Mouse (Mus musculus): ENCODE results near the gene Hcfc2. TPM values are rescaled to one million over a fixed set of nuclear protein-coding genes. Genes with fewer than 3 reads are reported as not detected.

Gene Hcfc2
- polyA plus RNA-seq, 1 experiment from 2014 or later: 24.5 TPM

- TF ChIP-seq CTCF (IDR thresholded peaks at IDR 0.05; ENCODE audit: low read depth): no peak
- Histone ChIP-seq H3K36me3 (ENCODE audit: insufficient read depth, low read length) (no peaks in the 10 kb centered on the region), H3K27me3 (ENCODE audit: insufficient read depth, low read length) (no peaks in the 10 kb centered on the region), H3K9ac (ENCODE audit: low read depth, low read length) (no peak overlapping the region), H3K4me1 (replicated peaks; ENCODE audit: insufficient read depth, low read length) (no peaks in the 10 kb centered on the region), H3K27ac (no peak overlapping the region), H3K4me2 (ENCODE audit: low read length) (no peak overlapping the region), H3K9me3 (replicated peaks; ENCODE audit: low read length) (no peaks in the 10 kb centered on the region), H3K4me3 (replicated peaks; ENCODE audit: low read depth, low read length) (no peak overlapping the region)
- ATAC-seq (replicated peaks; ENCODE audit: low FRiP score, low read depth) (no peak), DNase-seq (ENCODE audit: low spot score) (peak; percentile 61)
- WGBS: 78% methylated on average over 3 of the region's 3 CpGs
Measured at GRCm38 (mm10) chr10:82697305-82697898, 1.4 kb downstream of the Hcfc2 start.

GRCm38 (mm10) chr10:82698712-82699261 lies 2.8 kb downstream of the Hcfc2 start:
- H3K4me1 ChIP-seq (replicated peaks; ENCODE audit: insufficient read depth, low read length): no peaks in the 10 kb centered on the region
- 0 out of 2 replicates have a peak overlapping the region, but pooled peaks have one; percentile 27 for H3K27ac ChIP-seq
- no peaks in the 10 kb centered on the region for H3K9me3 ChIP-seq (replicated peaks; ENCODE audit: low read length)
- 1% methylated on average over 41 of the region's 42 CpGs for WGBS
- peak overlapping the region; percentile 93 for H3K4me3 ChIP-seq (replicated peaks; ENCODE audit: low read depth, low read length)
- no peaks in the 10 kb centered on the region for H3K27me3 ChIP-seq (ENCODE audit: insufficient read depth, low read length)
- DNase-seq (ENCODE audit: low spot score): peak; percentile 89
- H3K4me2 ChIP-seq (ENCODE audit: low read length): peak overlapping the region; percentile 77
- H3K36me3 ChIP-seq (ENCODE audit: insufficient read depth, low read length): no peaks in the 10 kb centered on the region
- no peak; the same call in 1 of the 2 replicates for TF ChIP-seq CTCF (IDR thresholded peaks at IDR 0.05; ENCODE audit: low read depth)
- peak; percentile 95 for ATAC-seq (replicated peaks; ENCODE audit: low FRiP score, low read depth)
- peak overlapping the region; percentile 74 for H3K9ac ChIP-seq (ENCODE audit: low read depth, low read length)

- DNase-seq (ENCODE audit: low spot score): peak; percentile 32
- Histone ChIP-seq H3K9ac (ENCODE audit: low read depth, low read length) (peak overlapping the region; percentile 74), H3K4me3 (replicated peaks; ENCODE audit: low read depth, low read length) (peak overlapping the region; percentile 93), H3K4me1 (replicated peaks; ENCODE audit: insufficient read depth, low read length) (no peaks in the 10 kb centered on the region), H3K27ac (0 out of 2 replicates have a peak overlapping the region, but pooled peaks have one; percentile 27), H3K9me3 (replicated peaks; ENCODE audit: low read length) (no peaks in the 10 kb centered on the region), H3K27me3 (ENCODE audit: insufficient read depth, low read length) (no peaks in the 10 kb centered on the region), H3K4me2 (ENCODE audit: low read length) (peak overlapping the region; percentile 77), H3K36me3 (ENCODE audit: insufficient read depth, low read length) (no peaks in the 10 kb centered on the region)
- under 1% methylated on average over 59 of the region's 59 CpGs for WGBS
- 0 out of 2 replicates have a peak, but pooled peaks have one; percentile 14 for TF ChIP-seq CTCF (IDR thresholded peaks at IDR 0.05; ENCODE audit: low read depth)
- peak; percentile 68 for ATAC-seq (replicated peaks; ENCODE audit: low FRiP score, low read depth)
Measured at GRCm38 (mm10) chr10:82699296-82699941, 3.5 kb downstream of the Hcfc2 start.

GRCm38 (mm10) chr10:82741354-82741753 lies 45.4 kb downstream of the Hcfc2 start:
- TF ChIP-seq CTCF (IDR thresholded peaks at IDR 0.05; ENCODE audit: low read depth): no peak
- Histone ChIP-seq H3K4me3 (replicated peaks; ENCODE audit: low read depth, low read length) (no peak overlapping the region), H3K27me3 (ENCODE audit: insufficient read depth, low read length) (no peaks in the 10 kb centered on the region), H3K27ac (no peak overlapping the region), H3K4me2 (ENCODE audit: low read length) (no peak overlapping the region), H3K9ac (ENCODE audit: low read depth, low read length) (no peak overlapping the region), H3K4me1 (replicated peaks; ENCODE audit: insufficient read depth, low read length) (no peaks in the 10 kb centered on the region), H3K9me3 (replicated peaks; ENCODE audit: low read length) (no peaks in the 10 kb centered on the region), H3K36me3 (ENCODE audit: insufficient read depth, low read length) (peaks cover 17% of the 10 kb centered on the region)
- 88% methylated on average over 8 of the region's 8 CpGs for WGBS
- ATAC-seq (replicated peaks; ENCODE audit: low FRiP score, low read depth) (no peak), DNase-seq (ENCODE audit: low spot score) (no peak)

- Histone ChIP-seq H3K9ac (ENCODE audit: low read depth, low read length) (no peak overlapping the region), H3K4me3 (replicated peaks; ENCODE audit: low read depth, low read length) (no peak overlapping the region), H3K4me1 (replicated peaks; ENCODE audit: insufficient read depth, low read length) (no peaks in the 10 kb centered on the region), H3K4me2 (ENCODE audit: low read length) (no peak overlapping the region), H3K27ac (no peak overlapping the region), H3K27me3 (ENCODE audit: insufficient read depth, low read length) (no peaks in the 10 kb centered on the region), H3K9me3 (replicated peaks; ENCODE audit: low read length) (no peaks in the 10 kb centered on the region), H3K36me3 (ENCODE audit: insufficient read depth, low read length) (peaks cover 20% of the 10 kb centered on the region)
- WGBS: 87% methylated on average over 4 of the region's 4 CpGs
- TF ChIP-seq CTCF (IDR thresholded peaks at IDR 0.05; ENCODE audit: low read depth): no peak
- DNase-seq (ENCODE audit: low spot score): no peak
- ATAC-seq (replicated peaks; ENCODE audit: low FRiP score, low read depth): no peak
Measured at GRCm38 (mm10) chr10:82741876-82742275, 45.9 kb downstream of the Hcfc2 start.

GRCm38 (mm10) chr10:82742578-82742977 lies 46.6 kb downstream of the Hcfc2 start:
- Histone ChIP-seq H3K36me3 (ENCODE audit: insufficient read depth, low read length) (peaks cover 25% of the 10 kb centered on the region), H3K9ac (ENCODE audit: low read depth, low read length) (no peak overlapping the region), H3K27ac (no peak overlapping the region), H3K4me1 (replicated peaks; ENCODE audit: insufficient read depth, low read length) (no peaks in the 10 kb centered on the region), H3K4me2 (ENCODE audit: low read length) (no peak overlapping the region), H3K9me3 (replicated peaks; ENCODE audit: low read length) (no peaks in the 10 kb centered on the region), H3K27me3 (ENCODE audit: insufficient read depth, low read length) (no peaks in the 10 kb centered on the region), H3K4me3 (replicated peaks; ENCODE audit: low read depth, low read length) (no peak overlapping the region)
- no peak for ATAC-seq (replicated peaks; ENCODE audit: low FRiP score, low read depth)
- DNase-seq (ENCODE audit: low spot score): no peak
- TF ChIP-seq CTCF (IDR thresholded peaks at IDR 0.05; ENCODE audit: low read depth): no peak
- WGBS: 79% methylated on average over 1 of the region's 1 CpGs

Measured in kidney, postnatal 0 days (tissue).